Mouse (Mus musculus) G1E (cell line): ENCODE results near the gene Pbld1. TPM values are rescaled to one million over a fixed set of nuclear protein-coding genes. Genes with fewer than 3 reads are reported as not detected.

Experiments used
- ATAC-seq: 2 replicates; pipeline ENCODE4 v1.8.0; 2016; ENCODE audit warnings: mild to moderate bottlenecking; ENCODE audit not compliant: insufficient number of reproducible peaks, poor library complexity, low FRiP score, severe bottlenecking; ENCODE audit errors: extremely low read depth
- DNase-seq: peaks from one replicate; pipeline ENCODE4 v3.0.0; 2012; ENCODE audit warnings: low spot score
- H3K27me3 ChIP-seq: 2 replicates; pipeline ENCODE4 v1.6.1; 2012; ENCODE audit warnings: mild to moderate bottlenecking, low read length, inconsistent platforms; ENCODE audit not compliant: insufficient read depth
- H3K36me3 ChIP-seq: replicated peaks from 2 replicates; pipeline ENCODE3; 2012; ENCODE audit warnings: mild to moderate bottlenecking, inconsistent platforms
- H3K4me1 ChIP-seq: 2 replicates; pipeline ENCODE4 v1.6.1; 2012; ENCODE audit warnings: low read depth, low read length, inconsistent platforms, mixed read lengths; ENCODE audit not compliant: insufficient read depth
- H3K4me3 ChIP-seq: 2 replicates; pipeline ENCODE4 v1.5.1; 2012; ENCODE audit warnings: low read depth, mild to moderate bottlenecking, inconsistent platforms, low read length, moderate library complexity, mixed read lengths
- H3K9me3 ChIP-seq: replicated peaks from 2 replicates; pipeline ENCODE4 v1.6.1; 2012; ENCODE audit warnings: inconsistent platforms
- CTCF ChIP-seq: IDR thresholded peaks from 2 replicates; pipeline ENCODE4 v1.5.1; 2012; ENCODE audit warnings: low read depth, low read length, inconsistent platforms, mixed read lengths
- GATA1 ChIP-seq: IDR thresholded peaks from 2 replicates; pipeline ENCODE4 v1.6.1; 2012; ENCODE audit warnings: borderline replicate concordance, low read length, inconsistent platforms, mixed read lengths
- GATA2 ChIP-seq: IDR thresholded peaks from 2 replicates; pipeline ENCODE4 v1.6.1; 2012; ENCODE audit warnings: low read depth, low read length, inconsistent platforms, borderline replicate concordance
- POLR2AphosphoS5 ChIP-seq: IDR thresholded peaks from 2 replicates; pipeline ENCODE4 v1.6.1; 2012; ENCODE audit warnings: low read depth, low read length, inconsistent platforms; ENCODE audit not compliant: insufficient replicate concordance
- TAL1 ChIP-seq: conservative IDR thresholded peaks from 2 replicates; pipeline ENCODE4 v1.6.1; 2012; ENCODE audit warnings: low read depth, low read length, inconsistent platforms, mixed read lengths
- polyA plus RNA-seq: library from polyadenylated mRNA; stranded (reverse); fragments of >175 nt; gene quantifications from 2 replicates; pipeline ENCODE4 v1.2.3, GENCODE M21; 2012
- total RNA-seq, 2 experiments: library from RNA; stranded (forward) in 1 of 2; stranded (reverse) in 1 of 2; fragments of 200-1000 nt in 1 of 2; fragments of >200 nt in 1 of 2; fragmentation: Nextera tagmentation in 1 of 2; gene quantifications; 2 replicates each; pipeline ENCODE4 v1.2.3; 2014 to 2017

The Pbld1 gene
- total and polyA plus RNA-seq, 3 experiments, result 0.33 TPM; not detected in 2

DNA sequence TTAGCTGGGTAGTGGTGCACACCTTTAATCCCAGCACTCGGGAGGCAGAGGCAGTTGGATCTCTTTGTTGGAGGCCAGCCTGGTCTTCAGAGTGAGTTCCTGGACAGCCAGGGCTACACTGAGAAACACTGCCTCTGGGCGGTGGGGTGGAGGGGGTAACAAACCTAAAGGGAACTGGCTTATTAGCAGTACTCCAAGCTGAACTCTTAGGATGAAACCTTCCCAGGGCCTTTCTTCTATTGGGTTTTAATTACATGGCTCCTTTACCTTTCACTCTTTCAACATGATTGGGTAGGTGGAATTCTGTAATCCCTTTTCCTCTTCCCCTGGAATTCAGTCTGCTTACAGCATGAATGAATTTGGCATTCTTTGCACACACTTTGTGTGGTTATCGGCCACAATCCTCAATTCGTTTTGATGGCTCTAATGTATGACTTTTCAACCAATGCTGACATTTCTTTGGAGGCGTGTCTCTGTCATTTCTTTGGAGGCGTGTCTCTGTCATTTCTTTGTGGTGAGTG, 34.4 kb upstream of the Pbld1 start:
- Histone ChIP-seq H3K9me3 (no peaks in the 10 kb centered on the region), H3K4me3 (no peak overlapping the region), H3K27me3 (peaks cover 4% of the 10 kb centered on the region), H3K4me1 (peaks cover 9% of the 10 kb centered on the region), H3K36me3 (no peaks in the 10 kb centered on the region)
- DNase-seq (no peak), ATAC-seq (no peak)
- TF ChIP-seq GATA2, result no peak
- no peak for TF ChIP-seq POLR2AphosphoS5
- TF ChIP-seq GATA1, result no peak
- no peak for TF ChIP-seq TAL1
- TF ChIP-seq CTCF, result no peak

DNA sequence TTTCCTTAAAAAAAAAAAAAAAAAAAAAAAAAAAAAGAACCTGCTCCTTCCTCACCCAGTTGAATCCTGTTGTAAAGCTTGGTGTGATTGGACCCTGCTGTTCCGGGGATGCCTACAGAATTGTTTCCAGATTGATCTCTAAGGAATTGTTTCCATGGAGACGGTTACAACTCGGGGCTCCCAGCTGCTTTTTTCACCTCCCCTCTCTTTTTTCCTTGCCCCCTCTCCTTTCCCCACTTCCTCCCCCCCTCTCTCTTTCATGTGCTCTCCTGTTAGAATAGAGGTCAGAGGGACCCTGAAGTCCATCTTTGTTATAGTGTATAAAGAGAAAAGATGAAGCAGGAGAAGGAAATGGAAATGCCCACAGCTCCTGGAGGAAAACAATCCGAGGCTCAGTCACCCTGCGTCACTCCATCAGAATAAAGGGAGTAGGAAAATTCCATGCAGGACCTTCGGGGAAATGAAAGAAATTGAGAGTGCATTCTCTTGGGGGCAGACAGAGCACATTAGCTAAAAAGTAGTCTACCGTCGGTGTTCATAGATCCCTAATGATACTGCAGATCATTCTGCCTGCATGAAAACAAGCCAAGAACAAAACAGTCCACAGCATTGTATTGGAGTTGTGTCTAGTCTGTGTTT, 33.7 kb upstream of the Pbld1 start:
- ATAC-seq, result no peak

DNA sequence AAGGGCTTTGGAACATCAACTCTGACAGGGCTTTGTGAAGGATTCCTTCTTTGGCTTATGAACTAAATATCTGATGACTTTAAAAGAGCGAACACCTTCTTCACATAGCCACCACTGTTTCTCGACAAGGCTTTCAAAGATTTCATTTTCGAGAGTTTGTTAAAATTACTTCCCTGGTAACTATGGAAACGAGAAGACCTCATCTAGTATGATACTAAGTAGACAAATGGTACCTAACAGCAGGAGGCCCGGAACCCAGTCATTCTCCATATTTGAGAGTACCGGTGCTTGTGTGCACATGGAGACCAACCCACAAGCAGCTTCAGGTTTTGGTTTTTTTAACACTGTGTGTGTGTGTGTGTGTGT, 33.2 kb upstream of the Pbld1 start:
- TF ChIP-seq GATA2 (no peak), CTCF (no peak), POLR2AphosphoS5 (no peak), GATA1 (no peak)
- ATAC-seq, result no peak
- Histone ChIP-seq H3K9me3 (no peaks in the 10 kb centered on the region), H3K4me1 (peaks cover 4% of the 10 kb centered on the region; the same call in 1 of the 2 replicates), H3K4me3 (no peak overlapping the region), H3K27me3 (peaks cover 4% of the 10 kb centered on the region), H3K36me3 (no peaks in the 10 kb centered on the region)
- DNase-seq, result no peak

More for the DNA sequence above, 33.7 kb upstream of the Pbld1 start:
- TF ChIP-seq TAL1 (no peak), GATA1 (no peak), GATA2 (no peak), POLR2AphosphoS5 (no peak), CTCF (no peak)
- H3K9me3 ChIP-seq, result no peaks in the 10 kb centered on the region
- no peak for DNase-seq
- no peak overlapping the region for H3K4me3 ChIP-seq
- H3K36me3 ChIP-seq, result no peaks in the 10 kb centered on the region
- peaks cover 5% of the 10 kb centered on the region for H3K4me1 ChIP-seq
- H3K27me3 ChIP-seq, result peaks cover 4% of the 10 kb centered on the region

DNA sequence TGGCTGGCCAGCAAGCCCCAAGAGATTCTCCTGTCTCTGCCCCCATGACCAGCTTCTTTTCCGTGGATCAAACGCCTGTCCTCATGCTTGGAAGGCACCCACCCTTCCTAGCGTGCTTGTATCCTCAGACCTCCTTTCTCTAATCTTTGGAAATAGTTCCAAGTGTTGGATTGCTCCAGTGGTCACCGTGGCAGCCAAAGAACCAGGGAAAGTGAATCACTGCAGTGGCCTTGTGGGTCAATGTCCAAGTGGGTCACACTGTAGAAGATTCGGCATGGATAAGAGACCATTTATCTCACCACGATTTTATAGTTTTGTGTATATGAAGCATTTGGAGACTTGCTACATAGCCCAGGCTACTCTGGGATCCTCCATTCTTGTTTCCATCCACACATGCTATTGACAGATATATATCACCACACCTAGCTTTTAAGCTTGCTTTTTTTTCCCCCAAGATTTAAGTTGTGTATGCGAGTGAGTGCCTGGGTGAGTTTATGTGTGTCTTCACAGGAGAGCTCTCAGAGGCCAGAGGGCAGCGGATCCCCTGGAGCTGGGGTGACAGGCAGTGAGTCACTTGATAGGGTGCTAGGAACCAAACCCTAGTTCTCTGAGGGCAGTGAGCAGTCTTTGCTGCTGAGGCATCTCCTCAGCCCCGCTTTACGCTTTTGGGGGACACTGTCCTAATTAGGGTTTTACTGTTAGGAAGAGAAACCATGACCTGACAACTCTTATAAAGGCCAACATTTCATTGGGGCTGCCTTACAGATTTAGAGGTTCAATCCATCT, 32.4 kb upstream of the Pbld1 start:
- H3K4me1 ChIP-seq, result peaks cover 4% of the 10 kb centered on the region; the same call in 1 of the 2 replicates
- ATAC-seq (no peak), DNase-seq (no peak)
- H3K9me3 ChIP-seq, result no peaks in the 10 kb centered on the region
- H3K4me3 ChIP-seq, result no peak overlapping the region
- H3K36me3 ChIP-seq, result no peaks in the 10 kb centered on the region
- H3K27me3 ChIP-seq, result peaks cover 4% of the 10 kb centered on the region
- no peak for TF ChIP-seq TAL1
- no peak for TF ChIP-seq GATA2
- no peak for TF ChIP-seq CTCF
- no peak for TF ChIP-seq POLR2AphosphoS5
- TF ChIP-seq GATA1, result no peak

DNA sequence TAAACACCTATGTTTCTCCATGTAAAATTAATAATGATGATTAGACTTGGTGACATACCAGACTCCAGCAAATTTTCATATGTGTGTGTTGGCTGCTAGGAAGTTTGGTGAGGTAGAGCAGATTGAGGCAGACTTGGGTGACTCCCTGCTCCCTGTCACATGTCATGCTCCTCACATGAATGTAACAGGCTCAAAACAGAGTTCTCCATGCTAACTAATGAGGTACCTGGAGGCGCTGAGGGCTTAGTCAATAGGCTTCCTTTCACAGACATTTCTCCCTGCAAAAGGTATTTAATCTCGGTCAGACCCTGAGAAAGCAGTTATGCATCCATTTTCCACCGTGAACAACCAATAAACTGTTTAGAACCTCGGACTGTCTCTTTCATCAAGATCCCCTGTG, 31.6 kb upstream of the Pbld1 start:
- peaks cover 4% of the 10 kb centered on the region for H3K27me3 ChIP-seq
- peaks cover 4% of the 10 kb centered on the region; the same call in 1 of the 2 replicates for H3K4me1 ChIP-seq
- no peak overlapping the region for H3K4me3 ChIP-seq
- H3K9me3 ChIP-seq, result no peaks in the 10 kb centered on the region
- TF ChIP-seq GATA1 (no peak), GATA2 (no peak), TAL1 (no peak), CTCF (no peak), POLR2AphosphoS5 (no peak)
- ATAC-seq (no peak), DNase-seq (no peak)
- H3K36me3 ChIP-seq, result no peaks in the 10 kb centered on the region

DNA sequence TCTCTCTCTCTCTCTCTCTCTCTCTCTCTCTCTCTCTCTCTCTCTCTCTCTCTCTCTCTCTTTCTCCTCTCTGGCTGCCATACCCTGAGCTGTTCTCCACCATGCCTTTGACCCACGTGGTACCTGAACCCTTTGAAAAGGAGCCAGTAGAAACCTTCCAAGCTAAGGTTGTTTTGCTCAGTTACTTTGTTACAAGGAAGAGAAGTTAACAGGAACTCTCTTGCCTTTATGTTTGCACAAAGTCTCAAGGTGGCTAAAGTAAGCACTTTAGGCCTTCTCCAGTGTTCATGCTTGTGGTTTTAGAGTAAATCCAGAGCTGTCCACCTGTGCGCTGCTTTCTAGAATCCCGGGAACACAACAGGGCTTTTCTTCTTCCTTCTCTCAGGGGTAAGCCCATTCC, 27.7 kb upstream of the Pbld1 start:
- Histone ChIP-seq H3K4me3 (no peak overlapping the region), H3K9me3 (no peaks in the 10 kb centered on the region), H3K27me3 (peaks cover 7% of the 10 kb centered on the region), H3K36me3 (no peaks in the 10 kb centered on the region), H3K4me1 (no peaks in the 10 kb centered on the region)
- DNase-seq, result no peak
- TF ChIP-seq TAL1 (no peak), GATA1 (no peak), POLR2AphosphoS5 (no peak), CTCF (no peak), GATA2 (no peak)
- ATAC-seq, result no peak

DNA sequence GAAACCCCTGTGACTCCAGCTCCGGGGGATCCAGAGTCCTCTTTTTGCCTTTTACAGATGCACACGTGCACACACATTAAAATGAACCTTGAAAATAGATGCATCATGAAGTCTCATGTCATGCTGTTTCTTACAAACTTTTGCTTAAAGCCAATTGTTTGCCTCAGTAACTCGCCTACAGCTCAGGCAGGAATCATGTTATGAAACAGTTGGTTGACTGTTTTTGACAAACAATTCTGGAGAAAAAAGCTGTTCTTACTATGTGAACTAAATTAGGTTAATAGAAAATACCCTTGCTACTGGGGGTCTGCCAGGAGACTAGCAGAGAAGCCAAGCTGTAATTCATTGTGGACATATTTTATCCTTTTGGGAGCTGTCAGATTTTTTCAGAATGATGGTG, 27.0 kb upstream of the Pbld1 start:
- DNase-seq, result no peak
- Histone ChIP-seq H3K4me1 (no peaks in the 10 kb centered on the region), H3K27me3 (peaks cover 9% of the 10 kb centered on the region), H3K36me3 (no peaks in the 10 kb centered on the region), H3K4me3 (no peak overlapping the region), H3K9me3 (no peaks in the 10 kb centered on the region)
- TF ChIP-seq CTCF (no peak), POLR2AphosphoS5 (no peak), GATA2 (no peak)
- no peak for ATAC-seq
